Mouse (Mus musculus): Measurements from ENCODE around the gene 1700018G05Rik.
"Not testable (repeated sequence)": the region's sequence is repeated elsewhere in the genome, so short reads cannot be mapped to it uniquely, and the experiment has no call there.

1700018G05Rik gene

GRCm38 (mm10) chrX:102928072-102928471 lies at the start of gene 1700018G05Rik:
TSS of gene 1700018G05Rik (plus strand) at chrX:102928372.
- DNase-seq, result not testable (repeated sequence)

GRCm38 (mm10) chrX:102908587-102908986 lies 19.6 kb upstream of the 1700018G05Rik start, which contains the start of the genes Dmrtc1a and 1700011M02Rik:
TSS of gene Dmrtc1a (minus strand) at chrX:102908687.
TSS of gene 1700011M02Rik (plus strand) at chrX:102908905.
- DNase-seq, result not testable (repeated sequence)

- DNase-seq, result not testable (repeated sequence)
Observed at GRCm38 (mm10) chrX:102914823-102915222, 13.3 kb upstream of the 1700018G05Rik start.

- DNase-seq, result peak; percentile 12
Observed at GRCm38 (mm10) chrX:102926707-102927106, 1.5 kb upstream of the 1700018G05Rik start.

GRCm38 (mm10) chrX:102932992-102933570 lies 4.9 kb downstream of the 1700018G05Rik start:
- no peak for DNase-seq

- DNase-seq, result peak; percentile 47
Observed at GRCm38 (mm10) chrX:102933571-102934394, 5.6 kb downstream of the 1700018G05Rik start.

GRCm38 (mm10) chrX:102934395-102934764 lies 6.2 kb downstream of the 1700018G05Rik start:
- no peak for DNase-seq

GRCm38 (mm10) chrX:102936743-102937142 lies 8.6 kb downstream of the 1700018G05Rik start:
- DNase-seq, result no peak

GRCm38 (mm10) chrX:102950136-102950535 lies 22.0 kb downstream of the 1700018G05Rik start:
- DNase-seq, result not testable (repeated sequence)

GRCm38 (mm10) chrX:102958917-102959316 lies 30.7 kb downstream of the 1700018G05Rik start:
- no peak for DNase-seq

GRCm38 (mm10) chrX:102960581-102960980 lies 32.4 kb downstream of the 1700018G05Rik start:
- DNase-seq, result no peak
